Mouse (Mus musculus): Measurements from ENCODE around the gene Mettl26.

Mettl26 gene

DNA sequence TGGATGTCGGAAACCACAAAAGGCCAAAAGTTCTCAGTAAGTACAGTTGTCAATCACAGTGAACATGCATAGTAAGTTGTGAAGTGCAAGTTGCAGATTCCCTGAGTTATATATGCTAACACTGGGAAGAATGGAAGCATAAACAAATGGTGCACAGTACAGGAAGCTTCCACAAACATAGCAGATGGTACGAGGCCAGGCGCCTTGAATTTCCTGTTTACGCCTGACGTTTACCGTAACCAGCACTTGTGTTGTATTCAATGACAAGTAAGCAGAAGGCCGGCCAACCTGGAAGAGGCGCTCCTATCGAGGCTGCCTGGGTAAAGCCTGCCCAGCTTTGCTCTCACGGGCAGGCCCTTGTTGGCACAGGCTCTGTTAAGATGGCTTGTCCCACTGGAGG is 12.6 kb downstream of the Mettl26 start:
- DNase-seq: peak; percentile 31 to 60

GRCm38 (mm10) chr17:25888837-25889236 is 14.0 kb downstream of the Mettl26 start:
- no peak for DNase-seq

DNA sequence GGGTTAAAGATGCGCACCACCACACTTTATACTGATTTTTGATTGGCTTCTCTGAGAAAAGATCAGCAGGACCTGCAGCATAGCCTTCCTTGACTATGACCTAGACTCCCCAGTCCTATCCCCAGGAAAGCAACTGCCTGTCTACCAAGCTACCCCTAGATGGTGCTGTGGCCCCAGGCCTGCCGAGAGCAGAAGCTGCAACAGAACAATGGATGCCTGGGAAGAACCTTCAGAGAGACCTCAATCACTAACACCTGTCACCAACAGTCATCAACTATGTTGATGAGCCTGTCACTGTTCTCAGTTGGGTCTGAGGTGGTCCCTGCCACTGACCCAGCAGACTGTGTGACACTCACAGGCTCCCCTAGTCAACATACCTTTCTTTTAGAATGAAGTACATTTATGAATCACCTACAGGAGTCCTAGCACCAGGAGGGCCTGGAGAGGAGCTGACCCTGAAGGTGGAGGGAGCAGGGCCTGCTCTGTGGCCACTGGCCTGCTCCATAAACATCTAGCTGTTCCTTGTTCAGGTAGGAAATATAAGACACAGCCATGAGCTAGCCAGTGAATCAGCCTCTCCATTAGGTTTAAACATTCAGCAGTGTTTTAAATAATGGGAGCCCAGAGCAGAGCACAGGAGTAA is 19.2 kb downstream of the Mettl26 start:
- DNase-seq: peak; percentile 64 to 68

DNA sequence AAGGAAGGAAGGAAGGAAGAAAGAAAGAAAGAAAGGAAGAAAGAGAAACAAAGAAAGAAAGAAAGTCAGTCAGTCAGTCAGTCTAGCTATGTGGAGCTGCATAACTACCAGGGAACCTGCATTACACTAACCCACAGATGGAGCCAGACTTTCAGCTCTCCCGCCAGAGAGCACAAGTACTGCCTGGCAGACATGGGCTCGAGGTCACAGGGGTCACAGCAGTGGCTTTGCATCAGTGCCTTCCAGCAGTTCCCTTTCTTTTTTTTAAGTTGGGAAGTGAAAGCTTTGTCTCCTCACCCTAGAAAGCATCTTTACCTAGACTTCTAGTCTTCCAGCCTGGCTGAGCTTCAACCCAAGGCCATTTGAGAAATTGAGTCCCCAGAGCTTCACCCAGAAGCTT is 20.5 kb downstream of the Mettl26 start:
- no peak for DNase-seq

DNA sequence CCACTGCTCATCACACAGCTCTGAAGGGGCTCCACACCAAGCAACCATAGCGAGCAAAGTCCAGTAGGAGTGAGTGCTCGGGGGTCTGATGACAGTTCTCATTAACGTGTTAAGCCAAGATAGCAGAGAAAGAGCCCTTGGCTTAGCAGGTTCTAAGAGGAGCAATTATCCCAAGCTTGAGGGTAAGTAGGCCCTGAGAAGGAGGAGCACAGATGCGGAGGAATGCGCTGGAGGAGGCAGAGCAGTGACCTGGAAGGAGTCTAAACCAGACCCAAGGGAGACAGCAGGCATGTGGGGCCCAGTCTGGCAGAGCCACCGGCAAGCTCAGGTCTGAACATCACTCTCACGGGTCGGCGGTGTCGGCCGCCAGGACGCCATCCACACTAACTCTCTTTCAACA is 21.0 kb downstream of the Mettl26 start:
- no peak for DNase-seq

- no peak for DNase-seq
These were observed 25.3 kb downstream of the Mettl26 start for GRCm38 (mm10) chr17:25900193-25900592.

DNA sequence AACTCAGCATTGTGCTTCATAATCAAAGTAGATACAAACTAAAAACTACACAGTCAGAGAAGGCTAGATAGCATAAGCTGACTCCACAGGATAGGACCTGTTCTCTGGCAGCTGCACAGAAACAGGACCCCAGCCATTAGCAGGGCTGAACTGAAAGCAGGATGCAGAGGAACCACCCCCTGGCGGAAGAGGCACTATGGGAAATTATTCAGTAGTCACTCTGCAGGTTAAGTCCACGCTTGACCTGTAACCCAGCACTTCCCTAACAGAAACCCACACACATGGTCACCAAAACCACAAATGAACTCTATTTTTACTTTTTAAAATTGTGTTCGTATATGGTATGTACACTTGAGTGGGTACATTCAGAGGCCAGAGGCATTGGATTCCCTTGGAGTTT is 28.2 kb downstream of the Mettl26 start:
- no peak for DNase-seq

DNA sequence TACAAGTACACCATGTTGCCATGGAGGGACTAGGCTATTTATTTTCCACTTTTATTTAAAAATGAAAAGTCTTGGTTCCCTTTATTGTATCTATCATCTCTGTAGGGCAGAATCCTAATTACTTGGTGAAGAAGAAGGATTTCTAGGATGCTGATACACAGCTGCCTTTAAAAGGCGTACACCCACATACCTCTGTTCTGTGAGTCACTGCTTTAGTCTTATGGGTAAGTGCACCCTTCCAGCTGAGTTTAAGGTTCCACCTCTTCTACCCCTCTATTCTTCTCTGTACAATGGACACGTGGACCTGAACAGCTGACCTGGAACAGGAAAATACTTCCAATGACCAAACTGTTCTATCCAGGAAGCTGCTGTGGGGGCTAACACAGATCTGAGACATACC is 32.8 kb downstream of the Mettl26 start:
- DNase-seq: no peak

- peak; percentile 47 to 65 for DNase-seq
These were observed 36.9 kb downstream of the Mettl26 start for GRCm38 (mm10) chr17:25911816-25912215.

DNA sequence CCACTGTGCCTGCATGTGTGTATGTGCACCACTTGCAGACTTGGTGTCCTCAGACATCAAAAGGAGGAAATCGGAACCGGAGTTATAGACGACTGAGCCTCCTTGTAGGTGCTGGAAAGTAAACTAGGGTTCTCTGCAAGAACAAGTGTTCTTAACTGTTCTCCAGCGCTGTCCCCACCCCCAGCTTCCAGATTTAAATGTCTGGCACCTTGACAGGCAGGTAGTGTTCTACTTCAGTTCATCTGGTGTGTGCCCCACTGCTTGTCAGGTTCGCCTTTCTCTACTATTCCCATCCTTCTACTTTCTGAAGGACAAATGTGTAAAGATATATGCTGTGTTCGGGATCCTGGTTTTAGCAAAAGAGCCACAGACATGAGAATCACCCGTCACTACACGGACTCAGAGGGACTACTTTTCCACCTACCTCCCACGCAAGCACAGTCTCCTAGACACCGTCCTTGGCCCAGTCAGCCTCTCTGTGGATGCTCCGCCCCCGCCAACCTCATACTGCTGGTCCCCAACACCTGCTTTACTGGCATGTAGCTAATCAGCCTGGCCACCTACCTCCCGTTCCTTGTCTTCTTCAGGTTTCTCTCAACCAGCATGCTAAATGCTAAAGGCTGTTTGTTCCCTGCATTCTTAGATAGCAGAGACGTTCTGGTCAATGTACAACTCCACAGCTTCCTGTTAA is 38.5 kb downstream of the Mettl26 start:
- DNase-seq: peak; percentile 70 to 76

DNA sequence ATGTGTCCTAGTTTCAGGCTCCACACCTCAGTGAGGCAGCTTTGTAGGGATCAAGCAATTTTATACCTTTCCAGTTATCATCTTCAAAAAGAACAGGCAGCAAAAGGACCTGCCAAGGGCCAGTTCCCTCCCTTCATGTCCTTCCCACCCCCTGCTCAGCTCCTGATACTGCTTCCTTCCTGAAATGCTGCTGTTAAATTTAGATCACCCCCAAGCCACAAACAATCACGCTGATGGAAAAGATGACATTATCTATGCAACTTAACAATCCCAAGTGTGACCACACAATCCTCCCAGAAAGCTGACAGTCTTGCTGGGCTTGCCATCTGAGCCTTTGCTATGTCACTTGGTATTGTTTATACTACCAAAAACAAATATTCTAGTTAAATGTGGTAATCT is 39.0 kb downstream of the Mettl26 start:
- DNase-seq: peak; percentile 27 to 28

DNA sequence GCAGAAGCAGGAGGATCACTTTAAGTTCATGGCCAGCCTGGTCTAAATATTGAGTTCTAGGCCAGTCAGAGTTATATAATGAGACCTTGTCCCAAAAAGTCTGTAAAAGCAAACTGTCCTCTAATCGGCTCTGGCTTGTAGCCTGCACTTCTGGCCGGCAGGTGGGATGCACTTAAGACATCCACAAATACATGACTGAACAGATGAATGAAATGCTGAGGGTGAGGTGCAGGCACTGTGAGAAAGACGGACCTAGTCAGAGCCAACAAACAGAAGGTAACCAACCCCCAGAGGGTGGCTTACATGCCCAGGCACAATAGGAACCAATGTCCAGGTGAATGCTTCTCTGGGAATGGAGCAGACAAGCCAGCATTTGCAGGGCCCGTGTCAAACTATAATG is 39.4 kb downstream of the Mettl26 start:
- no peak for DNase-seq

GRCm38 (mm10) chr17:25916931-25917647 is 42.2 kb downstream of the Mettl26 start:
- no peak for DNase-seq

DNA sequence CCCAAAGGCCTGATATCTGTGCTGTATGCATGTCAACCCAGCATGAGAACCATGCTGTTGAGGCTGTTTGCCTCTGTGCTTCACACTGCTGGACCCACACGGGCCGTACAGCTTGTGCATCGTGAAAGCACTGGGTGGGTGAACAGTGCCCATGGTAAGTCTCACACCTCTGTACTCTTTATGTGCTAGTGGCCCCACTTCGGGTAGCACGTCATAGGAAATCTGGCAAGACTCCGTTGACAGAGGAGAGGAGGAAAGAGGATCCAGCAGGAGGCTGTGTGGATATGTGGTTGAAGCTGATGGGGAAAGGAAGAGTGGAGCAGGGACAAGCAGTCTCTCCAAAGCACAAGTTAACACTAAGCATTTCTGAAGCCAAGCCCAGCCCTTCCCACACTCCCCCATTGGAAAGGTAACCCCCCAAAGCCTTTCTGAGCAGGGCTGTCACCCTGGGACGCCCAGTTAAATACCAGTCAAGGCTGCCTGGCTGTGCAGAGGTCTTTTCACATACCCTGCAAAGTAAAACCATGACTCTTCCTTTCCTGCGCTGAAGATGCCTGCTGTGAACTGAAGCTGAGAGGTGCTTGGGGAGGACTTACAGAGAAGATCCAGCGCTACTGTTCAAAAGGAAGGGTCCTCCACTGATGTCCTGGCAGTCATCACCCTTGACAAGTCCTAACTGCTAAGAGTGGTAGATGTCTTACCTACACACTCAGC is 43.3 kb downstream of the Mettl26 start:
- no peak for DNase-seq

- DNase-seq: peak; percentile 41 to 49
These were observed 44.4 kb downstream of the Mettl26 start, which contains the start of gene Rab40c for GRCm38 (mm10) chr17:25919144-25919785. TSS of gene Rab40c (minus strand) at chr17:25919727.

DNA sequence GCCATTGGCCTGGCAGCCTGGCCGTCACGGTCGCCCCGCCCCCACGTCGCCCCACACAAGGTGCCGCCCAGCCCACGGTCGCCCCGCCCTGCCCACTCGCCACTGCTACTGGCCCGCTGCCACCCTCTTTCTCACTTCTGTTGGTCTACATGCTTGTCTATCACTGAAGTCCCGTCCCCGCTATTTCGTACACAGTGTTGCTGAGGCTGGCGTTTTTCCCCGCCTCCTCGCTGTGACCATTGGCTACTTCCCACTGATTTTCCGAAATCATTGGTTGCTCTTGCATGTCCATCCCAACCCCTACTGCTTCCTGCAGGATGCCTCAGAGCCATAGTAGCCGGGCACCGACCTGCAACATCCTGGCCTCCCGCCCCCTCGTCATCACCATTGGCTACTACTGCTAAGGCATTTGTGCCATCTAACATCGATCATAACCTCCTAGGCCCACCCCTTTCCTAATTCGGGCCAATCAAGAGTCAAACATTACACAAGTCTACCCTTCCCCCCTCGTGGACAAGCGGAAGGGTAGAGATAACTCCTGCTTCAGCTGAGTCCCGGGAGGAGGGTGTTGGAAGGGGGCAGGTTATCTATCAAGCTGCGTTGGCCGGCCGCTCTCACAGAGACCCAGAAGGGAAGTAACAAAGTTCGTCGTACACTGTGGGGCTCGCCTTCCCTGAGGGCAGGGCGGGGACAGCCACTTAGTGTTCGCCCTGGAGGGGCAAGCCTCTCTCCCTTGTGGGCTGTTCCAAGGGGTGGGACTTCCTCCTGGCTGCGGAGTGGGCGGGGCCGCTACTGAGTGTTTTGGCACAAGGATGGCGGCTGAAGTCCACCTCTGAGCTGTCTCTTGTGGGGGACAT is 45.1 kb downstream of the Mettl26 start:
- peak; percentile 100 for DNase-seq

DNA sequence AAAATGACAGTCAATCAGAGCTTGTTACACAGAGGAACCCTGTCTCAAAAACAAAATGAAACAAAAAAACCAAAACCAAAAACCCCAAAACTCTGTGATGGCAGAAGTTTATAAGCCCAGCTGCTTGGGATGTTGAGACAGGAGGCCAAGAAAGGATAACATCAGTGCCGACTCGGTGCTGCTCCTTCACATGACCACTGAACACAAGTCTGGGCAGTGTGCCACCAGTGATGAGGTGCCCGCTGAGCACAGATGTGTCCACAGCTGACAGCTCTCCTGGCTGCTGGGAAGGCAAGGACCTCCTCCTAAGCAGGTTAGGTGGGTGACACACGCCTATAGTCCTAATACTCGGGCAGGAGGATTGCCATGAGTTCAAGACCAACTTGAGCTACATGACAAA is 47.2 kb downstream of the Mettl26 start:
- no peak for DNase-seq

- DNase-seq: no peak
These were observed 50.5 kb downstream of the Mettl26 start for GRCm38 (mm10) chr17:25925348-25925747.

All from lung, adult 18-20 months (tissue).